Mouse (Mus musculus) liver, embryonic 15.5 days (tissue): ENCODE measurements around the gene Trcg1. TPM values are rescaled to one million over a fixed set of nuclear protein-coding genes. Genes with fewer than 3 reads are reported as not detected.

Experiments used
- polyA plus RNA-seq: library from polyadenylated mRNA; unstranded; fragments of >200 nt; fragmentation: Nextera tagmentation; extraction: Ambion mirVana; gene quantifications from 2 replicates; pipeline ENCODE4 v1.2.1, GENCODE M21; 2015

Gene Trcg1
- polyA plus RNA-seq, 1 experiment from 2014 or later, result not detected

Other genes with a start within 250 kb of the Trcg1 start
- 3.1 and 3.5 TPM in 2 replicates for gene Ptpn9, start 241.6 kb upstream of the Trcg1 start, polyA plus RNA-seq
- gene Sin3a, start 164.5 kb upstream of the Trcg1 start, polyA plus RNA-seq, result 13.3 and 14.1 TPM in 2 replicates
- gene Man2c1, start 105.9 kb upstream of the Trcg1 start, polyA plus RNA-seq, result 16.5 and 17.0 TPM in 2 replicates
- gene Neil1, start 88.3 kb upstream of the Trcg1 start, polyA plus RNA-seq, result 1.6 and 2.0 TPM in 2 replicates
- 48.4 and 52.7 TPM in 2 replicates for gene Commd4, start 78.2 kb upstream of the Trcg1 start, polyA plus RNA-seq
- 15.4 and 17.0 TPM in 2 replicates for gene 1700017B05Rik, start 26.1 kb downstream of the Trcg1 start, polyA plus RNA-seq
- gene Ppcdc, start 203.6 kb downstream of the Trcg1 start, polyA plus RNA-seq, result 8.9 and 10.5 TPM in 2 replicates
- gene Scamp5, start 231.5 kb downstream of the Trcg1 start, polyA plus RNA-seq, result 7.7 and 8.1 TPM in 2 replicates